Mouse (Mus musculus) CD4-positive, CD25-positive, alpha-beta regulatory T cell, adult 2 months (primary cell): ENCODE data around the gene Jazf1.
A peak's percentile ranks its signal among the peaks of the same experiment; 100 is the strongest.

Source experiments
- DNase-seq: peaks from one replicate; pipeline ENCODE4 v3.0.0-alpha.2; 2012; ENCODE audit warnings: low read depth, low spot score

Gene Jazf1

DNA sequence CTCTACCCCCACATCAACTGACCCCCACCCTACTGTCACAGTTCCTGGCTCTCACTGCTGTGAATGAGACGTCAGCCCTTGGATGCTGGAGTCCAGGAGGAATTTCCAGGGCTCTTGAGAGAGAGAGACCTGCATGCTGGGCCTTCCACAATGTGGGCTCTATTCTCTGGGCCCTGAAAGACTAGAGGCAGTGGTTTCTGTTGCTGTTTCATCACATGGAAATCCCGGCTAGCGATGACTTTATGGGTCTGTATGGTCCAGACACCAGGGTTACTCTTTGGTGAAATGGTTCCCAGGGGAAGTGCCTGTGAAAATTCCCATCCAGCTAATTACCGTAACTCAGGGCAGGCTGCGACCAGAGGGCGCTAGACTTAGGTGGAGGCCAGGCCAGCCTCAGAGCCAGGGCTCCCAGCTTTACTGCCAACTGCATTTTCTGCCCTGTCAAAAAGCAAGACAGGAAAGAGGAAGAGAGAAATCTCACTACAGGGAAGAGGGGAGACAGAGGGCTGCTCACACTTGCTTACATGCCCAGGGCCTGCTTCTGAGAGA lies 271.1 kb downstream of the Jazf1 start:
- no peak for DNase-seq

DNA sequence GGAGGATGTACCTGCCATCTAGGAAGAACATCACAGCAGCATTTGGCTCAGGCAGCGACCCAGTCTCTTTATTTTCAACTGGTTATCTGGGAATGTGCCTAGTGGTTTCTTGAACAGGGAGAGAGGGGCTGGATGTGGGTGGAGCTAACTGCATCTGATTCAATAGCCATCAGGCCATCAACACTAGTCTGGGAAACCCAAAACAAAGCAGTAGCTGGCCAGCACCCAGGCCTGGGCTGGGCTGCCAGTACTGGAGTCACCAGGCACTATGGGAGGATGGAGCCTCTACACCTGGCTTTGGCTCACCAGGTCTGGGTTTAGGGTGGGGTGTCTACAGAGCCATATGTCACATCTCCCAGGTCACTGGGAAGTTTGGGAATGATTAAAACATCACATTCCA lies 271.7 kb downstream of the Jazf1 start:
- DNase-seq, result no peak

DNA sequence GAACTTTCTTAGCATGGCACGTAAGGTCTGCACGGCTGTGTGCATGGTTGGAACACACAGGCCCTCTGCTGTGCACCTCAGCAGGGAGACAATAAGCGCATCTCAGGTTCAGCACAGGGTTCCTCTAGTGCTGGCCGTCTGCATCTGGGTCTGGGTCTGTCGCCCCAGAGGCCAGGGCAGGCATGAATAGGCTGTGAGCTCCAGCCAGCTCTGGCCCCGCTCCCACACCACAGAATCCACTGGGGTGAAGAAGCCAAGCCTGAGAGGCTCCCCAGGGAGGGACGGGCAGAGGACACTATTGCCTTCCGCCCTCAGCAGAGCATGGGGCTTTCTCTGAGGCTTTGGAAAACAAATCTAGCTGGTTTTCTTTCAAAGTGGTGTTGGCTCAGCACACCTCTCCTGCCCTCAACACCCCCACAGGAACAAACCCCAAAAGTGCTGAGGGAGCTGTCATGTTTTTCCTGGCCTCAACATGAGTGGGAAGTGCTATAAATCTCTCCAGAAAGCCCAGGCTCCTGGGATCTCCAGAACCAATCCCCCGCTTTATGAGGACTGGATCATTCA lies 272.3 kb downstream of the Jazf1 start:
- no peak for DNase-seq

DNA sequence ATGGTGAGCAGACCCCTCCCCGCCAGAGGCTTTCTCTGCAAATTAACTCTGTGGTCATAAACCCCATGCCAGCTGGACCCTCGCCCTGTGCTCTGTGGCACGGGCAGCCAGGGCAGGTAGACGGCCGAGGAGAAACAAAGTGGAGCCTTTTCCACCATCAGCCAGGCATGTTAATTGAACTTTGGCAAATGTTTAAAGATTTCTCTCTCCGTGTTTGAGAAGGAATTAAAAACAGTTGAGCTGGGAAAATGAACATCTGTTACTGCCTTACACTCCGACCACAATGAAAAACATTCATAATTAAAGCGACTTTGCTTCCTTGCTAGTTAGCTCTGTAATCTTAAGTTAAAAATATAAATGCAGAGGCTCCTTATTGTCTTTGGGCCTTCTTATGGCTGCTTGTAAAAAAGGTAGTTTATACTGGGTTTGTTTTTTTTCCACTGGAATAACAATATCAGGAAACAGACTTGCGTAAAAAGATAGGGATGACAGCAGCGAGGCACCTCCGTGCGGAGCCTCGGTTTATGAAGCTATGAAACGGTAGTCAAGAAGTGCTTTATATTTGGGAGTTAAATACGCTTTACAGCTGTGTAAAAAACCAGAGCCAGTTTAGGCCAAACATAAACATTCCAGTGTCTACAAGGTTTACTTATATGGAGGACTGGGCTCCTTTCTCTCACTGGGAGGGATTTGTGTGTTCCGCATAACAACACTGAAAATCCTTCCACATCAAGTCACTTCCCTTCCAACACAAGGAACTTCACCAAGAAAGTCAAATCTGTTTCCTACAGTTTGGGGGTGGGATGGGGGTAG lies 273.2 kb downstream of the Jazf1 start:
- DNase-seq, result no peak

DNA sequence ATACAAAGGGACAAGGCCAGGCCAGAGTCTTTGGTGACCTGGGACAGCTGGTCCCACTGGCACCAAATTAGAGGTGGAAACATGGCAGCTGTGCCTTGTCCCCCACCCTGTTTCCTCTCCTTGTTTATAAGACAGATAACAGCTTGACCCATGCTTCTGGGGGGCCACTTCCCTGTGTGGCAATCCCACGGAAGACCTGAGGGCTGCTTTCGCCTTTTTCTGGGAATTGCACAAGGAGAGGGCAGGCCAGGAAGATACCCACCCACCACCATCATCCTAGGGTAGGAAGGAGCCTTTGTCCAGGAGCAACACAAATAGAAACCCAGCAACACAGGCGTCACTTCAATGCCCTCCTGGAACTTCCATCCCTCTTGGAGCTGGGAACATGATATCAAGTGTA lies 276.0 kb downstream of the Jazf1 start:
- DNase-seq, result no peak

DNA sequence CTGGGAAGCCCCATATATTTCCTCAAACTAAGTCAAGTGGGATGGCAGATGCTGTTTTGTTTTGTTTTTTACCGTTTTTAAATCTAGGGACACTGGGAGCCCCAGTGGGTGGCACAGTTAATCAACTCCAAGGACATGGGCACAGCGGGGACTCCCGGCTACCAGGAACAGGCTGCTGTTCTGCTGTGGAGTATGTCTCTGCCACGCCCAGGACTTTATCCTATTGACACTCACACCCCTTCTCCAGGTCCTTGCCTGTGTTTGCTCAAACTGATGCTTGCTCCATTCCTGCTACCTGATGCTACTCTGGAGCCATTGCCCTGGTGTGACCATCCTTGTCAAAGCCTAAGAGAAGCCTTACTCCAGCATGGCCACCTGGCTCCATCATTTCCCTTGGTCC lies 277.6 kb downstream of the Jazf1 start:
- DNase-seq, result no peak

DNA sequence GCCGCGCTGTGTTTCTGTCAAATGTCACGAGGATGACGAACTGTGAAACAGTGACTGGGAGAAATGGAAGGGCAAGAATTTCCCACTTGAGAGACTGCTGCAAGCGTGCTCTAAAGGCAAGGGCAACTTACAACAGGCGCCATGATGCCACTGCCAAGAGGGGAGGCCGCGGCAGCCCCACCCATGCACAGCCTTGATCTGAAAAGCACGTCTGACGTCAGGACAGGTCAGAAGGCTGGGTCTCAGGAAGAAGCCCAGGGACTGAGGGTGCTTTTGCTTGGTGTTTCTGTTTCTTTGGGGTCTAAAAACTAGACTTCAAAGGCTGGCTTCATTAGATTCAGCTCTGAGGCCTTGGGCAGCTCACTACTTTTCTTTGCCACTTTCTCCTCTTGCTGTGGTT lies 278.1 kb downstream of the Jazf1 start:
- DNase-seq, result no peak

DNA sequence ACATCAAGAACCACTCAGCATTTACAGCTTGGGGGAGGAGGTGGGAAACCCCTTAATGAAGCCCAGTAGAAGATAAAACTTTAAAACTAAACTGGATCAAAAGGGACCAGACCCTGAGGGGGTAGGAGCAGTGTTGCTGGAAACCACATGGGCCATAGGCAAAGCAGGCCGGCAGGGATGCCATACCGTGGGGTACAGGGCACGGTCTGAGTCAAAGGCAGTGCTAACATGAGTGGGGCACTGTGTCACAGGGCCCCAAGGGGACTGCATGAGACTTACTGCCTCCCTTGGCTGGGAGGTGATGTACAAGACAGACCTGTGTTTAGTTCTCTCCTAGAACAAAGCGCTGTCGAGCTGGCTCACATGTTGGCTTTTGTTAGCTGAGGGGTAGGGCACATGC lies 288.9 kb downstream of the Jazf1 start:
- no peak for DNase-seq

DNA sequence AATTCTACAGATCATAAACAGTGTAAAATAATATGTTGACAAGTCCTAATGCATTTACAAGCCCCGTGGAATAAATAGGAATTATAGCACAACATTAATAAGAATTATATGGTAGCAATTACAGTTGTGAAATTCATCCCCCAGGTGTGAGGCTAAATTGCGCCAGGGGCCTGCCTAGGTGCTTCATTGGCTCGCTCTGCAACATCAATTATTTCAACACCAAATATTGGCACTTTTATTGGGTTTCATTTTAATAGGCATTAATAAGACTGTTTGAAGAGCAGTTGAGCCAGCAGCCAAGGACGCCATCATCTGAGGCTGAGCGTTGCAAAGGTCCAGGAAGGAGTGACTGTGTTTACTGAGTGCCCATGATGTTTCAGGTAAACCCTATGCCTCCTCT lies 289.9 kb downstream of the Jazf1 start:
- no peak for DNase-seq

DNA sequence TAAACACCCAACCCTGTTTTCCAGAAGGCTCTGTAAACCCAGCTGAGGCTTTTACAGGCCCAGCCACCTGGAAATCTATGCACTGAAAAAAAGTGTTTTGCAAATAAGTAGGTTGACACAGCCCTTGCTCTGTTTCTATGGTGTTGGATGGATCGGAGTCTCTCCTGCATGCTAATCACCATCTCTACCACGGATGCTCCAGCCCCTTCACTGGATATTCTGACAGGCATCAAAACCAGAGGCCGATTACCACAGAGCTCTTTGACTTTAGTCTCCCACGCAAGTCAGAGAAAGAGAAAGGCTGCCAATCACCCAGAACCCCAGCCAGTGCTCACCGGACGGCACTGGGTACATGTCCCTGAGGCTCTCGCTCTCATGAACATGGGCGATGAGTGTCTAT lies 291.4 kb downstream of the Jazf1 start:
- no peak for DNase-seq

DNA sequence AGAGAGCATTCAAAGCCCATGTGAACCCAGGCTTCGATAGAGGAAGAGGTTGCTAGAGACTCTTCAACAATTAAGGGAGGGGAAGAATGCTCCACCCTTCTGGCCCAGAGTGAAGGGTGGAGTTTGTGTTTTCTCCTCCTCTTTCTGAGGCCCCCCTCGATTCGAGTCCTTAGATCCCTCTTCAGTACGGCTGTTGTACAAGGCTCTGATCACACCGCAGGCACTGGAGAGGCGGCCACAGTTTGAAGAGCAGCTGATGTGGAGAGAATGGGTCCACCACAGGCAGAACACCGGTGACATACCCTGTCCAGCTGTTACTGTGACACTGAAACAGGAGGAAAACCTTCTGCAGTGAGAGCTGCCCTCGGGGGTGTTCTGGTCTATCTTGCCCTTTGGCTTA lies 292.5 kb downstream of the Jazf1 start:
- DNase-seq, result no peak

DNA sequence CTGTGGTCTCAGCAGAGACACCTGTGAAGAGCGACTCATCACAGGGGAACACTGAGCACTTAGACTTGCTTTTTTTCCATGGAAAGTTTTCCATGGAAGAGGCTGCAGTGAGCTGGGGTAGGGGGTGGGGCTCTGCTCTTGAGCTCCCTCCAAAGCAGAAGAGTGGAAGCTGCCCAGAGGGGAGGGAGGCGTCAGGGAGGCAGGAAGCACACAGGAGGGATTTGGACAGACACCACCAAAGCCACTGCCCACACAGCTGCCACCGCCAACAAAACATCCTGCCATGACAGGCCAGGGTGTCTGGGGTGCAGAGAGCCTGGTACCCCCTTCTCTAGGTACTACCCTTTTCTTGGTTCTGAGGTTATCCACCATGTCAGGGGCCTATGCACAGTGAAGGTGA lies 293.1 kb downstream of the Jazf1 start:
- no peak for DNase-seq

DNA sequence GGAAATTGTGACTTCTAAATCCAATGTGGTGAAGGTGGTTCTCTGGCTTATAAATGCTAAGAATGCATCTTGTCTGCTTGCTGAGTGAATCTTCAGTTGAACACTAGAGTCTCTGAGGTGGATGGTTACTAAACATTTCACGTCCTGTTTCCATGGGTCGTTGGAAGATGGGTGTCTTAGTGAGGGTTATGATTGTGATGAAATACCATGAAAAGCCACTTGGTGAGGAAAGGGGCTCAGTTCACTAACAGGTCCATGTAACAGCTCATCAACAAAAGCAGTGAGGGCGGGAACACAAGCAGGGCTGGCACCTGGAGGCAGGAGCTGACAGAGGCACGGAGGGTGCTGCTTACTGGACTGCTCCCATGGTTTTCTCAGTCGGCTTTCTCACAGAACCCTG lies 295.3 kb downstream of the Jazf1 start:
- DNase-seq, result no peak

DNA sequence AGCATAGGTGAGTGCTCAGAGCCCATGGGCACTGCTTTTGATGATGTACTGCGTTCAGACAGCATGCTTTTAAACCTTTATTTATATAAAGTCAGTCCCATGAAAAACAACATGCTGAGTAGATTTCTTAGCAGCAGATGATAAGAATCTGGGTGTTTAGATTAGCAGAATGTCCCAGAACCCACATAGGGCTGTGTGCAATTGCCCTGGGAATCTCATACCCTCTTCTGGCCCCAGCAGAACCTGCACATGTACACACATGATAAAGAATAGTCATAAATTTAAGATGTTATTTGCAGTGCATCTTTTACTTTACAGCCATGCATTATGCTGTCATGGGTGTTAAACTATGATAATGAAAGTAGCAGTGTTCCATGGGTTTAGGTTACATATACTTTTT lies 297.6 kb downstream of the Jazf1 start:
- no peak for DNase-seq

DNA sequence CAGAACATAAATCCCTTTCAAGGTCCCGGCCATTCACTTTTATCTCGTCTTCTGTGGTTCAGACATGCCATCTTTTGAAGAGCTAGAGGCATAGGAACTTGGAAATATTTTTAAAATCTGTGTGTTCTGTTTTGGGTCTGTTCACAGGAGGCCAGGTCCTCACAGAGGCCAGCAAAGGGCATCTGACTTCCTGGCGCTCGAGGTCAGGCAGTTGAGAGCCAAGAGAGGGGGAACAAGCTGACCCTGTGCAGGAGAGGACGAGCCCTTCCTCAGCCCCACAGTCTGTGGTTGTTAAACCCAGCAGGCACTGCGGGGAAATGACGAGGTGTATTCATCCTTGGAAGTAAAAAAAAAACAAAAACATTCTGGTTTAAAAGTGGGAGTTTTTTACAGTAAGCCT lies 303.2 kb downstream of the Jazf1 start:
- no peak for DNase-seq

DNA sequence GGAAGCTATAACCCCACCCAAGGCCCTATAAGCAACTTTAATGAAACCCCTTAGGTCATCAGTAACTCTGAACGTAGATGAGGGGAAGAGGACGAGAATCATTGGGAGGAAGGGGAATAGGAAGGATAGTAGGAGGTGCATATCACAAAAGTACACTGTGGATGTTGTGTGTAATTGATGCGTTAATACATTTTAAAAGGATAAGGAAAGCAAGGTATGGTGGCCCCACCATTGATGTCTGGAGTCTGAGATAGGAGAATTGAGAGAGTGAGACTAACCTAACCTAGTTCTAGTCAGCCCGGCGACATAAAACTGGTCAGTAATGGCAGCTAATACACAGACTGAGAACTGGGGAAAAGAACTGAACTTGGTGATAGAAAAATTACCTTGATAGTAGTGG lies 315.6 kb downstream of the Jazf1 start:
- DNase-seq, result no peak

DNA sequence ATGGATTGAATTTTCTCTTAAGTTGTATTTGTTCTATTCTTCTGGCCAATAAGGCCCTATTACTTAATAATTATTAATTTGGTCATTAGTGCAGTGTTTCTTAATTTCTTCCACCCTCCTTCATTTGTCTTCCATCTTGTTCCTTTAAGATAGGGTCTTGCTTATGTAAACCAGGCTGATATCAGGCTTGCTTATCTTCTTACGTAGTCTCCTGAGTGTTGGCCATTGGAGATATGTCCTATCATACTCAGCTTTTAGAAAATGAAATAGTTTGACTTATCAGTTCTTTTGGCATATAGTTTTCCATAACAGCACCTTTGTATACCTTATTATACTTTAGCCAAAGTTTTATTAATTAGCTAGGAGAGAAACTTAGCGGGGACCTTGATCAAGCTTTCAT lies 333.8 kb downstream of the Jazf1 start:
- no peak for DNase-seq

DNA sequence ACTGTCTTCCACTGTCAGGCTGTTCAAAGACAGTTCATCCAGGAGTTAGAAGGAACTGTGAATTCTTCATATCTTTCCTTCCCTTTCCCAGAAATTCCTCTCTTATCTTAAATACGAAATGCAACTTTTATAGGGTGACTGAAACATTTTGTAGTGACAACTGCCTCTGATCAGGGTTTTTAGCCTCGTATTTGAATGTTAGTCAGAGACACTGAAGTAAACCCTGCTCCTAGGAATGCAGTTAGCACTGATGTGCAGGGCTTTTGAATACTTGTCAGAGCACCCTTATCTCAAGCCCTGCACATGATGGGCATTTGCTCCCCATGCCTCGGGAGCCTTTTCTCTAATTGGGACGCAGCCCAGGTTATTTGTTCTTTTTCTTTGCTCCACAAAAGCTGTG lies 338.1 kb downstream of the Jazf1 start:
- no peak for DNase-seq

DNA sequence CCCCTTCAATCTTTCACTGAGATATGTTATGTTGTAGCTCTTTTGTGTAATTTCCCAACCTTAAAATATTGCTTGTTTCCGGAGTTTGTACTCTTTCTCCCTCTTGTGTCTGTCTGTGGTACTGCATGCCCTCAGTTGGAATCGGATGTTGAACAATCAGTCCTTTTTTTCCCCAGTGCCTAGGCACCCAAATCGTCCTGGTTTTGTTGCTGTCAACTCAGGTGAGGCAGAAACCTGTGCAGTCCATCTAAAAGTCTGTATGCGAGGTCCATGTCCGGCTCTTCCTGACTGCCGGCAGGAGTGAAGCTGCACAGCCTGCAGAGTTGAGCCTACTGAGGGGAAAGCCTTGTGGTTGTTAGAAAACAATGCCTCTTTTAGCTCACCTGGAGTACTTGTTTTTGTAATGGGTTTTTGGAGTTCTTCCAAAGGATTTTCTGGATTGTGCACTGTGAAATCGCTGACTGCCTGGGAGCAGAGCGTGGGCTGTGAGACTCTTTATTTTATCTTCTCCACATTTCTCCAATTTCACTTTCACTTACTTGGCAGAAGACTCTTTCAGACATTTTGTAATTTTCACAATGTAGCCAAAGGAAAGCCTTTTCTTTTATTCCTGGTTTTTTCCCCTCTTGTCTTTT lies 343.5 kb downstream of the Jazf1 start:
- peak; percentile 82 for DNase-seq
